Mouse (Mus musculus) thymus, postnatal 0 days (tissue): ENCODE data around the gene Cyp2j5. TPM values are rescaled to one million over a fixed set of nuclear protein-coding genes. Genes with fewer than 3 reads are reported as not detected.
"Not testable (repeated sequence)": the region's sequence is repeated elsewhere in the genome, so short reads cannot be mapped to it uniquely, and the experiment has no call there.

Experiments used
- DNase-seq: peaks from one replicate; pipeline ENCODE4 v3.0.0-alpha.2; 2015; ENCODE audit warnings: low spot score
- polyA plus RNA-seq: library from polyadenylated mRNA; unstranded; fragments of >200 nt; fragmentation: Nextera tagmentation; extraction: Ambion mirVana; gene quantifications from 2 replicates; pipeline ENCODE4 v1.2.1, GENCODE M21; 2015

Gene Cyp2j5
- polyA plus RNA-seq = not detected in 2 replicates

DNA sequence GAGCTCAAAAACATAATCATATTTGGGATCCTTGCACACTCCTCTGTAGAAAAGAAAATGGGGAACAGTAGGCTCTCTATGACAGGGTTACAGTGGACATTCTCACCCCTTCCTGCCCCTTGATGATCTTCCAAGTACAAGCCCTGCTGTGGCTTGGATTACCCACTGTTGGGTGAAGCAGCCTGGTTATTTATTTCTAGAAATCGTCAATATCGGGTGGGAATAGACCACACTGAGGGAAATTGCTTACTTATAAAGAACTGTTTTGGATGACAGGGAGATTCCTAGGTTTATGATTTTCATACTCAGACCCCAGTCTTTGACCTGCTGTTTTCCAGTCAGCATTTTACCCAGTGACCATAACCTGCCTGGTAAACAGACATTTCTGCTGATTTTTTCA is at the start of gene Cyp2j5:
Gene Cyp2j5 (minus strand): TSS at position 164 of the 400 bp plus-strand sequence.
- no peak for DNase-seq

DNA sequence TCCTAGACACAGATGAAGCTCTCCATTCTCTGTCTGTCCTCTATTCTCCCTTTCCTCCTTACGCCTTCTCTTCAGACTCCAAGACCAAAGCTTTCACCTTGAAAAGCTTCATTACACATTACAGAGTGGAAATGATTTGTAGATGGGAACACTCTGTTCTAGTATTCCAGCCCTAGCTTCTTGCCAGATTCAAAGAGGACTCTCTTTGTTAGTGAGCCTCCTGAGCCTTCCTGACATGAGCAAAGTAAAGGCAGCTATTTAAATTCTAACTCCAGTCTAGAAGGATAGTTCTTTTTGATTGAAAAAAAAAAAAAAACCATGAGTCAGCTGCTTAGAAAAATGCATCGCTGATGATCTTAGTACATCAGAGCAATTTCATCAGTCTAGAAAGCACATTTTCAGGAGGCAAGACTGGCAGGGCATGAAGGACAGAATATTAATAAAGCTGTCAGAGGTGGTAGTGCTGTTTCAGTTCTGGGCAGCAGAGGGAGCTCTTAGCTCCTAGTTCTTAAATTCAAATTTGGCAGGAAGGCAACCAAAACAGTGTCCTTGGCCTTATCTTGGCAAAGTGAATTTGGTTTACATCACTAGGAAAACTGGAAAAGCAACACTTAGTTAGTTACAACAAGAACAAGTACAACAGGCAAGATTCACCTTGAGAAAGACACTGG is 41.5 kb upstream of the Cyp2j5 start:
- peak; percentile 6 for DNase-seq

GRCm38 (mm10) chr4:96698218-96698561 is 34.2 kb upstream of the Cyp2j5 start:
- no peak for DNase-seq

GRCm38 (mm10) chr4:96697511-96698217 is 33.7 kb upstream of the Cyp2j5 start:
- no peak for DNase-seq

DNA sequence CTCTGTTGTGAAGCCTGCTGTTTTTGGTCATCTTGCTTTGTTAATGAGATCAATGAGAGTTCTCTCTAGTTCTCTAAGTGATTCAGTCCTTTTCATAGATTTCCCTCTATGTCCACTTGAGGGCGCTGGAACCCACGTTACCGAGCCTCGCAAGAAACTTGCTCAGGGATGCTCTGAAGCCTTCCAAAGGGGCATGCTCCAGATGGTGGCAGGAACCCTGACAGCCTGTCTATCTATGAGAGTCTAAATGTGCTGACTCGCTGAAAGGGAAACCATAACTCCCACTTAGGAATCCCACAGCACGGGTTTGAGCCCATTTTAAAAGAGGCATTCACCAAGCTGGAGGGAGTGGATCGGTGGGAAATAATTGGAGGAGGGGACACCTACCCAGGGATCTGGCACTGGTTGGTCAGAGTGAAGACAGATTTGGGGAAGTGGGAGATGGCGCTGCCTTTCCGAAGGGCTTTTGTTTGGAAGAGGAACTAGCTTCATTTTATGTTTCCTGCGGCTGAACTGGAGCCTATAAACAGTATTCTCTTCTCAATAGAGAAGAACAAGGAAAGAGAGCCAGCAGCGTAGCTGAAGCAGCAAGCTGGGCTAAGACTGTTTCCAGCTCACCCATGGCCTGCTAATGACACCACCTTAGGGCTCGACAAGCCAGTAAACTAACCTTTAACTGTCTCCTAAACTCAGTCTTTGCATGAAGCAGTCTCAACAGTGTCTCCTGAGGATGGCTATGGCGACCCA is 32.8 kb upstream of the Cyp2j5 start:
- peak; percentile 9 for DNase-seq

- no peak for DNase-seq
These were observed 23.4 kb upstream of the Cyp2j5 start for GRCm38 (mm10) chr4:96687358-96687803.

GRCm38 (mm10) chr4:96683474-96683873 is 19.5 kb upstream of the Cyp2j5 start:
- no peak for DNase-seq

- DNase-seq = no peak
These were observed 17.0 kb upstream of the Cyp2j5 start for GRCm38 (mm10) chr4:96680966-96681365.

GRCm38 (mm10) chr4:96680233-96680632 is 16.3 kb upstream of the Cyp2j5 start:
- DNase-seq = no peak

- DNase-seq = no peak
These were observed 907 bp upstream of the Cyp2j5 start for GRCm38 (mm10) chr4:96664668-96665454.

- DNase-seq = no peak
These were observed 28.5 kb downstream of the Cyp2j5 start for GRCm38 (mm10) chr4:96635455-96635854.

DNA sequence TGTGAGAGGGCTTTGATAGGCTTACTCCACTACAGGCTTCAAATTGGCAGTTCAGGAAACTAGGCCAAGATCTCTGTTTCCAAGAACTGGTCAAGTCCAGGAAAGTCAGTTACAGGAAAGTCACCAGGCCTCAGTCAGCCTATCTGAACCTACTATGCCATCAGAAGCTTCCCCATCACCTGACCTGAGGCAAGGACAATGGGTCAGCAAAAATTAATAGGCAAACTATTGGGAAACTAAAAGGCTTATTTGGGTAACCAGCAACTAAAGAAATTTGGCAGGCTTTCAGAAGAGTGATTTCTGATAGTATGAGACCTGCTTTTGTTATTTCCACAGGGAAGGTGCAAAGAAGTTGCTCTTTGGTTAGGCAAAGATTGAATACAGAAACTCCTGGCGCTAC is 41.5 kb downstream of the Cyp2j5 start:
- DNase-seq = no peak

- DNase-seq = no peak
These were observed 72.2 kb downstream of the Cyp2j5 start for GRCm38 (mm10) chr4:96591791-96592150.

DNA sequence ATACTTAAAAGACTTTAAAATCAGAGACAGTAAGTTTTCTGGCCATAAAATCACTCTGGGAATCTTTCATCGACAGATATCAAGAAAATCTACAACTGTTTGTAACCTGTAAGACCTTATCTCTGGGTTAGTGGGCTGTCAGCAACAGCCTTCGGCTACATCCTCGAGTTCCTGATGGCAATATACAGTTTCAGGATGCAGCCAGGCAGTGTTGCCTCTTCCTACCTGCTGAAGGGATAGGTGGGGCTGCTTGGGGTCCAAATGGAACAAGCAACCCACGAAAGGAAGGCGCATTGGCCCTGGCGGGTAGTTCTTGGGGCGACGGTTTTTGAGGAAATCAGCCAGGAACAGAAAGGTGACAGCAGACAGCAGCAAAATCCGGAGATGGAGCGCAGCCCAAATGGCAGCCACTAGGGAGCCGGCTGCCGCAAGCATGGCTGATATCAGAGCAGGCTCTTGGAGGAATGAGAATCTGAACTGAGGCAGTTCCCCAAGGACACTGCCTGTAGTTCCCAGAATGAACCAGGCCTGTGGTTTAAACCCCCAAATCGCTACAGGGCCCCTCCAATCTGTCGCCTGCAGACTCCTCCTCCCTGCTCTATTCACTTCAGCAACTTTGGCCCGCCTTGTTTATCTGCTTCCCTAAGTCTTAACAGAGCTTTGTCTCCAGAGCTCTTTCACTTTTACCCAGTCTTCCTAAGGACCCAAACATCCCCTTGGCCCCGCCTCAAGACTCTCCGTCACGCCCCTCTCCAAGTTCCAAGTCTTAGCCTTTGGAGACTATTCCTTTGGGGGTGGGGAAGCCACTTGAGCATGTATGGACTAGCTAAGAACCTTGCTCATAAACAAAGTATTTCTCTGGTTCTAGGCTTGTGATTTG is 72.8 kb downstream of the Cyp2j5 start, which contains the start of gene Cyp2j9:
Gene Cyp2j9 (minus strand): TSS at position 668 of the 880 bp plus-strand sequence.
- DNase-seq = peak; percentile 23

GRCm38 (mm10) chr4:96581425-96582088 is 82.4 kb downstream of the Cyp2j5 start:
- DNase-seq = no peak

DNA sequence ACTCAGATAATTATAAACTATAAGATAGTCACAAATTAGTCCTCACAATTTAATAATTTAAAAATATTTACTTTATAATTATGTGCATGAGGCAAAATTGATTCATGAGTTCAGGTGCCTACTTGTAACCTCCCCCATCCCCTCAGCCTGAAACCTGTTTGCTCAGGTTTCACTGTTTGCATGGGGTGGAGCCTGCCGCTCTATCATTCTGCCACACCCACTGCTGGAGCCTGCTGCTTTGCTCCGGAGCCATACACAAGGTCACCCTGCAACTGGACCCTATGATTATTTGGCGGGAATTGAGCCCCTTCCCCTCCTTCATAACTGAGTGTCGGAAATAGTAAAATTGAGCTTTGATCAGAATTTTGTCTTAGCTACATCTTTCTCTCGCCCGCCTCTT is 83.6 kb downstream of the Cyp2j5 start:
- not testable (repeated sequence) for DNase-seq
